Mouse (Mus musculus) fat pad, adult 2 months (tissue): ENCODE results near the gene Pdyn.

Source experiments
- DNase-seq: peaks from one replicate; pipeline ENCODE4 v3.0.0-alpha.2; 2011; ENCODE audit warnings: low read depth, low spot score; ENCODE audit errors: extremely low read depth

Gene Pdyn

DNA sequence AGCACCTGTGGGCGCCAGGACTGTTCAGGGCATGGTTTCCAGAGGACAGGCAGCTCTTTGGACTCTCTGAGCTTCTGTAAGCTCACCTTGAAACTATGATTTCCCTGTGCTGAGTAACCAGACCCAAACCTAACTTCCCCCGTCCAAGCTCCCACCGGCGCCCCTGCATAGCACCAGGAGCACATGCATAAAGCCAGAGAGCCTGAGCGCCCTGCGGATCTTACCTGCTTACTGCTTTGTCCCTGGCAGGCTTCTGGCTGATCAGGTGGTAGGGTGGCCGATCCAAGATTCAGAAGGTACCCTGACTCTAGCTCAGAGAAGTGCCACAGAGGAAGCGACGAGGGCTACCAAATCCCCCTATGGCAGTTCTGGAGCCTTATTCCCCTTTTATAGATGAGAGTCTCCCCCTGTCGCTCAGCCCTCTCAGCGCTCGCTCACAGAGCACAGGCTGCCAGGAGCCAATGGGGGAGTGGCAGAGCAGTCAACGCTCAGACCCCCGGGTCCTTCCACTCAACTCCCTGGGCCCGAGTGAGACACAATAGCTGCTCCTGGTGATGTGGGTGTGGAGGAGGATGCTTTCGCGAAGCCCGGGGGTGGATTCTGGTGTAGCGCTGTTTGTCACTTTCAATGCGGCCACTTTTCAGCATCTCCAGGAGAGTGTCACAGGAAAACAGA, at the start of gene Pdyn:
TSS of gene Pdyn (minus strand) at position 361 of the 675 bp plus-strand sequence.
- no peak for DNase-seq

DNA sequence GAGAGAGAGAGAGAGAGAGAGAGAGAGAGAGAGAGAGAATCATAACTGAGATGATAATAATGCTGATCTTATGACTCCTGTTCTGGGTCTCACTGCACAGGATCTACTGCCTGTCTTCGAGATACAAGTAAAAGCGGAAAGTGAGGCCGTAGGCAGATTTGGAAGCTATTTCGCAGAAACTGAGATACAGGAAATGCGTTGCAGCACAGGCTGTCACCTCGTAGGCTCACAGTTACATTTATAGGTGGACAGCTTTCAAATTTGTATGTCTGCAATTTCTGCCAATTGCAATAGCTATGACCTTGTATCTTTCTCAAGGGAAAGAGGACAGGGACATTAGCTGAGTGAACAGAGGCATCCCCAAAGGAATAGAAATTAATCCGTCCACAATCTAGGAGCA, 42.4 kb upstream of the Pdyn start:
- no peak for DNase-seq

DNA sequence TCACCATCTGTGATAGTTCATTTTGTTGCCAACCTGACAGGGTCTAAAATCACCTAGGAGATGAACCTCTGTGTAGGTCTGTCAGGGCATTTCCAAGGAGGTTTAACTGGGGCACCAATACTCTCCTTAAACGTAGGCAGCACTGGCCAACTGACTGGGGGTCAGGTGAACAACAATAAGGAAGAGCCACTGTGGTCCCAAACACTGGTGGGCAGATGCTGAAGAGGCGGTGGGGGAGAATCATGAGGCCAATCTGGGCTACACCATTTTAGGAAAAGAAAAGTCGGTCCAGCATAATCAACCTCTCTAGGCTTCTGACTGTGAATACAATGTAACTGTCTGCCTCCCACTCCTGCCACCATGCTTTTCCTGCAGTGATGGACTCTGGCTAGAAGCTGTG, 40.9 kb upstream of the Pdyn start:
- DNase-seq, result no peak

DNA sequence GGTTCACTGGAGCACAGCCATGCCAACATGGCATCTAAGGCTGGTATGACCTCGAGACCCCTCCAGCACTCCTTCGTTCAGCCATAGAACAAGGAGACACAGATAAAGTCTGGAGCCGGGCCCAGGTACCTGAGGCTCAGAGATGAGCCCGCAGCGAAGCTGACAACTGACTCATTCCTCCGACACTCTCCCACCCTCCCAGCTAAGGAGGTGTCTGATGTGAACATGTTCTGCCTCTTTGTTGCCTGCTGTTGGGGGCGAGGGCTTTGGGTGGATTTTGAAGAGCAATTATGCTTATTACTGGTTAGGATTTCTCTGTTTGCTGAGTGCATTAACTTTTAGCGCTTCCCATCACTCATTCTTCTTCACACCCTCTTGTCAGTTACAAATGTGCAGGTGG, 34.4 kb upstream of the Pdyn start:
- DNase-seq, result no peak

DNA sequence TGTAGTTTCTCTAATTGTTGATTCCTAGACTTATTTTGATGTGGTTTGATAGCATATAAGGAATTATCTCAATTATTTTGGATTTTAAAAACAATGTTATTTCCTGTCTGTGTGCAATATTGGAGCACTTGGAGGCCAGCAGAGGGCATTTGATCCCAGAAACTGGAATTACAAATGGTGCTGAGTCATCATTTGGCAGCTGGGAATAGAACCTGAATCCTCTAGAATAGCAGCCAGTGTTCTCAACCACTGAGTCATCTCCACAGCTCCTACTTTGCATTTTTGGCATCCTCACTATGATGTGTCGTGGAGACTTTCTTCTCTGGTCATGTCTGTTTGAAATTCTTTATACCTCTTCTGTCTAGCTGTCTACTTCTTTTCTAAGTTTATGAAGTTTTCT, 30.0 kb upstream of the Pdyn start:
- no peak for DNase-seq

DNA sequence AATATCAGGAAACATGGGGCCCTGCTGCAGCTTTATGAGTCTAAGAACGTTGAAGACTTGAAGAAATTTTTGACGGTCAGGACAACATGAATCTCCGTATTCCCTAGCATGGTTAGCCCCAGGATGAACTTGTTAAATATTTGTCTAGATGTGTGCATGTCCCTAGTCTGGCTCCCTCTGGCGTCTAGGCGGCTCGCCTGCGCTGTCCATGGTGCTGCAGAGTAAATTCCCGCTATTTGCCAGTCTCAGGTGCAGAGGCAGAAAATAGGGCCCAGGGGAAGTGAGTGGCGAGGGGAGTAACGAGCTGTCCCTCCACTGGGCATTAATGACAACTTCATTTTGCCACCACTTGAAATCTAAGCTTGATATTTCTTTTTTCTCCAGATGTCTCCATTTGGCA, 16.0 kb upstream of the Pdyn start:
- DNase-seq, result no peak

DNA sequence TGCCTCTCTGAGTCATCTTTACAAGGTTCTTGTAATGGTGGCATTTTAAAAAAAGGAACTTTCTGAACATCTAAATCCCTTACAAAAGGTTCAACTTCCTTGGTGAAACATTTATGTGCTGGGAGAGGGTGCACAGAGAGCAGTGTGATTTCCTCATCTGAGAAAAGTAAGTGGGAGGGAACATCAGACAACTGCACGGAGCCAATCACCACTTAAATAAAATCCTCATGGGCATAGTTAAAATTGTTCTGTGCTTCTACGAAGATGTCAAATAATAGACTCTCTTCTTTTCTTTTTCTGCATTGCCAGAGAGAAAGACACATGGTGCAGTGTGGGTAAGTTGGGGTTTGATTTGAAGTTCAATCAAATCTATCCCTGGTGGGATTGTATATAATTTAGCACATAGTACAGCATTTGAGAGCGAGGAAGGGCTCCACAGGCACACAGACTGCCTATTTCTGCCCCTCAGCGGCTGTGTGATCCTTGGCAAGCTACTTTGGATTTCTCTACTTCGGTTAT, 13.4 kb upstream of the Pdyn start:
- DNase-seq, result no peak

DNA sequence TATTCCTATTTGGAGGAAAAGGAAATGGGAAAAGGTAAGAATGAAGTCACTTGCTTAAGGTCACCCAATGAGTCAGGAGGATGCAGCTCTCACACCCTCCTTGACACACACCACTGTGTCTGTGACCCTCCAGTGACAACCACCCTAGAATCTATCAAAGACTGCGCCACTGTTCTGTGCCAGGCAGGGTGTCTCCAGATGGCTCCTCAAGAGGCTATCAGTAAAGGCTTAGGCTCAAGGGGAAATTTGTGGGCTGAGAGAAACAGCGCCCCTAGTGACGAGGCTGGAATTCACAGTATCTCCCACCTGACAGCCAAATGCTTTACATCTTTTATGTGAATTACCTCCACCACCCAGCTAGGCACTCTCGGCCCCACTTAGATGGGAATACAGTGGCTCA, 3.6 kb downstream of the Pdyn start:
- no peak for DNase-seq

DNA sequence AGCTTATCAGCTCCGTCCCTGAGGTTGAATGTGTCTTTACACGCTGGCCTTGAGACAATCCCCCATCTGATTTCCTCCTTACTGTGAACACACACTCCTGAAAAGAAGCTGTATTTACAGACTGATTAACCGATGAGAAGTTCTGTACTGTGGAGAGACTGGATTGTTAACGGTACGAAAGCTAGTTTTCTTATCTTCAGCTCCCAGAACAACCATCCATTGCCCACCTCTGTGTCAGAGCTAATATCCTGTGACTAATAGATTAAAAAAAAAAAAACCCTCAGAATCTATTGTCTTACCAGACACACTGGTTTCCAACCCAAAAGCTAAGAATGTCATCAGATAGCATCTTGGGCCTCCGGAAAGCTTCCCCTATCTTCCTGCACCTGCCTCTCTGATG, 5.3 kb downstream of the Pdyn start:
- no peak for DNase-seq

DNA sequence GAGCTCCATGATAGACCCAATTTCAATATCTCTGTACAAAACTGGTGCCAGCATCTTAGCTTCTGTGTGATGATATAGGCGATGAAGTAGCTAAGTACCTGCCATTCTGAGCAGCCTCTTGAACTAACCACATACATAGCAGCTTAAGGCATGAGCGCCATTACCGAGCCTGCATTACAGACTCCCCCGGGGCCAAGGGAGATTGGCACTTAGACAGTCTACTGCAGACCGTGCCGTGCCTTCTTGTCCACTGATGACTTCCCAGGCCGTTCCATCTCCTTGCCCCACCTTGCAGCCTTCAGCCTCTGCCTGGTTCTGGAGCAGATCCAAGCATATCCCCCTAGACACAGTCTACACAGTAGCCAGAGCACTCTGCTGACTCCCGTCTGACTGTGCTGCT, 7.0 kb downstream of the Pdyn start:
- no peak for DNase-seq

DNA sequence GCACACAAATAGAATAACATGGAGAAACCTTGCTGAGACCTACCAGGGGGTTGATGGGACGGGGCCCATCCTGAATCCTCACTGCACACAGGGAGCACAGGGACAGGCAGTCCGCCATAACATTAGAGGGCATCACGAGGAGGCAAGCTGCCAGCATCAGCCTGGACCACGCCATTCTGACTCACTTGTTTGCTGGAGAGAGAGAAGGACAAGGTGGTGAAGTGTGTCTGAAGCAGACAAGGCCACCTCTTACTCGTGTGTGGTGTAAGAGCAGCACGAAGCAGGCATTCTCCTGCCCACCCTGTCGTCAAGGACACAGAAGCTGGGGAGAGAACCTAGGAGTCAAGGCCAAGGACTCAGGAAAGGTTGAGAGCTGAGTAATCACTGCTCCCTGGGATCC, 9.9 kb downstream of the Pdyn start:
- DNase-seq, result no peak

DNA sequence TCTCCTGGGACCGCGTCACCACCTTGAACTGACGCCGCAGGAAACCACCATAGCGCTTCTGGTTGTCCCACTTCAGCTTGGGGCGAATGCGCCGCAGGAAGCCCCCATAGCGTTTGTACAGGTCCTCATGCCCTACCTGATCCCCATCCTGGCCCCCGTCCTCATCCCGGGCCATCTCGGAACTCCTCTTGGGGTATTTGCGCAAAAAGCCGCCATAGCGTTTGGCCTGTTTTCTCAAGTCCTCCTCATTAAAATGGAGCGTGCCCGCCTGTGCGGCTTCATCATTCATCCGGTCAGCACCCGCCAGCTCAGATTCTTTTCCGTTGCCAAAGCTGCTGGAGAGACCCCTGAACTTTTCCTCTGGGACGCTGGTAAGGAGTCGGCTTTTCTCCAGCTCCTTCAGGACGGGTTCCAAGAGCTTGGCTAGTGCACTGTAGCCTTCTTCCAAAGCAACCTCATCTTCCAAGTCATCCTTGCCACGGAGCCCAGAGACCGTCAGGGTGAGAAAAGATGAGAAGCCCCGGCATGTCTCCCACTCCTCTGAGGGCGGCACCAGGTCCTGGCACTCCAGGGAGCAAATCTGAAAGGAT, 11.5 kb downstream of the Pdyn start:
- DNase-seq, result no peak

DNA sequence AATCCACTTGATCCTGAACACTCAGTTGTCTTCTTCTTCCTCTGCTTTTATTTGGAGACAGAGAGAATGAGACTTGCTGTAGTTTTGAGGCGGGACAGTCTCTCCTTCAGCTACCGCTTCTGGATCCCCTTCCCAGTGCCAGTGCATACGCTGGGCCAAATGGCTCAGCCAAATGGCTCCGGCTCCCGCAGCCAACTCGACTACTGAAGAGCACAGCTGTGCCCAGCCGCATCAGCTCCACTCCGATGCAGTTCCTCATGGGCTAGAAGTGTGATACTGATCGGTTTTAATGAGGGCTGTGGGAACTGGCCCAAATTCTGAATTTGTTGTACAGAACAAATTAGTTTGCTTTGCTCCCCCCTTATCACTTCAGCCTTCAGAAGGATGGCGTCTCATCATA, 12.7 kb downstream of the Pdyn start:
- DNase-seq, result no peak

DNA sequence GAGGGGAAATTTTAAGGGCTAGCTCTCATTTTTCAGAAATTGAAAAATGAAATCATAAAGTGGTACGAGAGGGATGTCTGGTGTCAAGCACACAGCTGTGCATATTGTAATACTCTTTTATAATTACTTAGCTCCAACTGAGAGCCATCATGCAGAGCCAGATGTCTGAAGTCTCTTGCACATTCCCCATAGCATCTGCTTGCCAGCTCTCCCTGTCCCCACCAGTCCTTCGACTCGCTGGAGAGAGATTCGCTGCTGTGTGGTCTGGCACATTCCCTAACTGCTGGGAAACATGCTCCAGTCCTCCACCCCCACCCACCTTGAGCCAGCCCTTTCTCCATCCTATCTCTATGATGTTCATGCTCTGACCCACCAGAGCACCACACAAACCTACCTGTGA, 15.6 kb downstream of the Pdyn start:
- DNase-seq, result no peak

DNA sequence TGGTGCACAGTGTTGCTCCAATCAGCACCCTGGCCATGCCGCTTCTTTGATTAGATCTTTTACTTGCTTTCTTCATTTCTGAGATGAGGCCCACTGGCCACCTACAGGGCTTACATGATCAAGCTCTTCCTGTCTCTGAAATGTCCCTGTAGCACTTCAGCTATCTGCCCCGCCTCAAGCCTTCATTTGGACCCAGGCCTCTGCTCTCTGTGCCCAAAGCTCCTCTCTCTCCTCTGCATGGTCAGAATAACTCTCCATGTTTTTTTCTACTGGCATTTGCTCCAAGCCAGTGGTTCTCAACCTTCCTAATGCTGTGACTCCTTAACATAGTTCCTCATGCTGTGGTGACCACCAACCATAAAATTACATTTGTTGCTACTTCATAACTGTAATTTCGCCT, 19.4 kb downstream of the Pdyn start:
- no peak for DNase-seq

DNA sequence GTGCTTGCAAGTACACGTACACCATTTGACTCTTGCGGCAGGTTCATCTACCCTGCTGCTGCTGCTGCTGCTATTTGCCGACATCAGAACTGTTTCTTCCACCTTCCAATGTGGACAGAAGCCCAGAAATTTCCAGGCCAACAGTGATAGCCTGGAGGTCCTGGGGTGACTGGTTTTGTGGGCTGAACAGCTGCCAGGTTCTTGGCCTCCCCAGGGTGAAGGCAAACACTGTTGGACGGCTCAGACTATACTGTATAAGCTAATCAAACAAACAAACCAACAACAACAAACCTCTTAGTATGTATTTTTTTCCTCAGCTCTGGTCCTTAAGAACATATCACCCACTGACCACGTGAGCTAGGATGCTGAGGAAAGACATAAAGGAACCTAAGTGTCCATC, 20.6 kb downstream of the Pdyn start:
- DNase-seq, result no peak

DNA sequence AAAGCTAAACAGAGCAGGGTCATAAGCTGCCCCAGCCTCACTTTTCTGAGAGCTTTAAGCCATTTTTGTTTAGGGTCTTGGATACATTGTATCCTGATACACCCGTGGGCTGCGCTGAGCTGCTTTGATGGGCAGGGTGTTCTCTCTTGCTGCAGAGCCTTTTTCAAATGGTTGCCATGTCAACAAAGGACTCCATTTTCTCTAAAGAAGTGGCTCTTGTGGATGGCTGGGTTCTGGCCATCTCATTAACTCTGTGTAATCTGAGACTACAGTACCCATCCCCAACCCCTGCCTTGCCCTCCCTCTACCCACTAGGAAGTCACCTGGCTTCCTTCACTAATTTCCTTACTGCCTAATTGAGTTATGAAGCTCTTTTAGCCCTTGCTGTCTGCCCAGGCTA, 22.0 kb downstream of the Pdyn start:
- no peak for DNase-seq

DNA sequence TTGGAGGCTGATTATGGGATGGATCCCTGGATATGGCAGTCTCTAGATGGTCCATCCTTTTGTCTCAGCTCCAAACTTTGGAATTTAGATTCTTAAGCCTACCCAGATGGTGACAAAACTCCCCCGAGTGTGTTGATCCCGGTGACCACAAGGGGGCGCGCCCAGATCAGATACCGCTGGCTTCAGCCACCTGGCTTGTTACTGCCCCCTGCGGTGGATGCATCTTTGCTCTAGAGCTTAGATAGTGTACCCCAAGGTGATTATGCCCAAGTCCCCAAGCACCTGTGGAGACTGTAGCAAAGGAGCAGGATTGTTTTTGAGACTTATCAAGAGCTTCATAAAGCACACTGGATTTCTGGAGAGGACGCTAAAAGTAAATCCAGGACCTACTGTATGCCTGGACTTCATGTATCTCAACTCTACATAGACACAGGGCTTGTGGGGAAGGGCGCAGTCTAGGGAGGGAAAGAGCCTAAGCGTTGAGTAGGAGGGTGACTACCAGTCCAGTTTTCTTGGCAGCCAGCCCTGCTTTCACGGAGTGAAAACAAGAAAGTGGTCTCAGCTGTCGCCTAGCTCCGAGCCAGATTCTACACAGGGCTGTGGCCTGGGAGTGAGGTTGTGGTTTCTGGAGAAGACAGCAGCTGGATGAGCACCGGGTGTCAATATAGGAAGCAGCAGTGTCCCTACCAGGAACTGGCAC, 24.6 kb downstream of the Pdyn start:
- no peak for DNase-seq

DNA sequence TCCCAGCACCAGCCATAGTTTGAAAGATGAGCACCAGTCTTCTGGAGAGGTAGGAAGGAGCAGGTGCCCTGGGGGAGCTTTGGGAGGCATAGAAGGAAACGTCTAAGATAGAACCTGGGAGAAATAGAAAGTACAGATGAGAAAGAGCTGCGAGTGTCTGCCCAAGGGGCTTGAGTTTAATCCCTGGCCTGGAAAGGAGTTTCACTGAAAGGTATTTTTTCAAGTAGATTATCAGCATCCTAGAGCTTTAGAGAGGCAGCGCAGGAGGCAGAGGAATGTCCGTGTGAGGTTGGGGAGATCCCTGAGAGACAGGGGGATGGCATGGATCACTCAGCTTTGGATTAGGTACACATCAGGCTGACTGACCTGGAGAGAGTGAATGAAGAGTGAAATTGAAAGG, 27.7 kb downstream of the Pdyn start:
- no peak for DNase-seq

DNA sequence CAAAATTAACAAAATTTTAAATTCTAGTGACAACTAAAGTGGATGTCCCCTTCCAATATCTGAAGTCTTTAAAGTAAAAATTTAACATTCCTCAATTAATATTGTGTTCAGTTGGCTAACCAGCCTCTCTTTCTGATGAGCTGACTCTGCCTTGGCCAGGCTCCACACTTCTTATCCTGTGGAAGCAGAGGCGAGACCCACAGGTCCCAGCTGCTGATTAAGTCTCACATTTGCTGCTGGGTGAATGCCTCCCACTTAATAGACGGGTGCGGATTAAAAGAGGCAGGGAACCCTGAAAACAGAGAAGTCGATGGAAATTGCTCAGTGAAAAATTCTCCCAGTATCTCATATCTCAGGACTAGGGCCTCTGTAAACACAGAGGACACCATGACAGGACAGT, 37.2 kb downstream of the Pdyn start:
- no peak for DNase-seq

DNA sequence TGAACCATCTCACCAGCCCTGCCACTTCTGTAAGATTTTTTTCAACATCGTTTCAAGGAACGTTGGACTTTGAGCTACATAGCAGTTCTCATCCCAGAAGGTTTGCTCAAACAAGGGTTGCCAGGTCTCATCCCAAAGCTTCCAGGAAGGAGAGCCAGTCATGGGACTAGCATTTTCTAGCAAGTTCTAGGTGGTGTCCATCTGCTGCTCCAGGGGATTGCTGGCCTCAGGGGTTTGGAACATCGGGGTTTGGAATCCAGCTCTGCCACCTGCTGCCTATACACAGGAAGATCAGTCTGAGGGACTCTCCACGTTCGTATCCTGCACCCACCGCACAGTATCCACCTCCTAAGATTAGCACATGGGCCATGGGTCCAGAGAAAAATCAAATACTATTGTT, 39.6 kb downstream of the Pdyn start:
- DNase-seq, result no peak

DNA sequence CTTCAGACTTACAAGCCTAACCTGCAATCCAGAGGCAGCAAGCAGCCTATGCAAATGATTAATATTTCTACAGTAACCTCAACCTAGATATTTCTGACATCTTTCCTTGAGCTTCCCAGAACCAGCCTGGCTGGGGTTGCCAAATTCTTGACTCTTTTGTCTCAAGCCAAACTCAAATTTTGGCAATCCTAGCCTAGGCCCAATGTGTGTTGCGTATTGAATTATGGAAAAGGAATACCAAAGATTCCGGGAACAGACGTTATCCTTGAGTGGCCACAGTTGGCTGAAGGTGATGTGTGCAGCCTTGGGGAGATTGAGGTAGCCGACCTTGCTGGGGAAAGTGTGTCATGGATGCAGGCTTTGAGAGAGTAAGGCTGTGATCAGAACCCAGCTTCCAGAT, 40.8 kb downstream of the Pdyn start:
- DNase-seq, result no peak
